8 mouse cellular contexts compared by ENCODE assay signal in the genomic region with DNA sequence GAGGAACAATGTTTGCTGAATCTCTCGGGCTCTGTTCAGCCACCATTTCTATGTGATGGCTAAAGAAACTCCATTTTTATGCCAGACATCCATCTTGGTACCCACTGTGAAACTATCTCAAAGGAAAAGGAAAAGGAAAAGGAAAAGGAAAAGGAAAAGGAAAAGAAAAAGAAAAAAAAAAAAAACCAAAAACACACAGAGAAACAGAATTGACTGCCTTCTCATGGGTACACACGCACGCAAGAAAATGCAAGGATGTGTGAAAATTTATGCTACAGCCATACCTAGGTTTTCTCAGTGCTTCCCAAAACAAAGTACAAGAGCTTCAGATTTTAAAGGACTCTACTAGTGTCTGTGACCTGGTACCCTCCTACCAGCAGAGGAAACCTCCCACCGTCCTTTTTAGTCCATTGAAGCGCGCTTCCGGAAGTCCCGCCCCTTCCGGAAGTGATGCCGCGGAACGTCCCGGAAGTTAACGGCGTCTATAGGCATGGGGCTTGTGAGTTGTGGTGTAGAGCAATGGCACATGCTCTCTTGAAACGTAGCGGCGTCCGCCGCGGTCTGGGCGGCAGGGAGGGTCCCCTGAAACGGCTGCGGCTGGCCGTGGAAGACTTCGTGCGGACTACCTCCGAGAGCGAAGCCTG. TPM values are rescaled to one million over a fixed set of nuclear protein-coding genes. Genes with fewer than 3 reads are reported as not detected.
DNase-seq lines count a peak whose midpoint lies in the region; ATAC-seq and TF ChIP-seq lines count a peak whose summit lies in the region.

A gene (plus strand): TSS at position 437 of the 644 bp plus-strand sequence.

- DNase-seq in MN1 (ENCODE audit: low spot score) = peak; percentile 90
- DNase-seq in cerebellum, adult 9-10 months = peak; percentile 89
- peak; percentile 93 for DNase-seq in hindbrain, embryonic 10.5 days (ENCODE audit: low spot score)
- peak; percentile 91 for DNase-seq in layer of hippocampus, adult 9-11 months
- DNase-seq in lung, postnatal 0 days (ENCODE audit: low spot score) = peak; percentile 95
- peak; percentile 83 for DNase-seq in ovary, postnatal 14 days (ENCODE audit: low spot score)
- peak; percentile 92 for DNase-seq in thymus, postnatal 14 days

- WGBS in hindbrain, embryonic 10.5 days = 4% methylated on average over 29 of the region's 29 CpGs
- WGBS in lung, postnatal 0 days = 5% methylated on average over 29 of the region's 29 CpGs

- peak; percentile 41; the same call in 1 of the 2 replicates for TF ChIP-seq EP300 in lung, postnatal 0 days (IDR thresholded peaks at IDR 0.05)

- peaks cover 19% of the 10 kb centered on the region for H3K4me1 ChIP-seq in hindbrain, embryonic 10.5 days (replicated peaks)
- peaks cover 13% of the 10 kb centered on the region for H3K4me1 ChIP-seq in lung, postnatal 0 days (ENCODE audit: insufficient read depth, low read depth, low read length)

- H3K27ac ChIP-seq in hindbrain, embryonic 10.5 days = peak within 1 kb of the TSS; percentile 82
- peak within 1 kb of the TSS; percentile 89 for H3K27ac ChIP-seq in lung, postnatal 0 days (ENCODE audit: low read length)

- peak; percentile 12; the same call in 1 of the 2 replicates for TF ChIP-seq CTCF in lung, postnatal 0 days (IDR thresholded peaks at IDR 0.05)

- peaks cover 34% of the 10 kb centered on the region for H3K36me3 ChIP-seq in hindbrain, embryonic 10.5 days
- peaks cover 7% of the 10 kb centered on the region for H3K36me3 ChIP-seq in lung, postnatal 0 days (ENCODE audit: insufficient read depth, low read length)

- H3K4me2 ChIP-seq in lung, postnatal 0 days (replicated peaks; ENCODE audit: low read depth, low read length) = peak within 1 kb of the TSS; percentile 87

- no peaks in the 10 kb centered on the region for H3K9me3 ChIP-seq in hindbrain, embryonic 10.5 days
- H3K9me3 ChIP-seq in lung, postnatal 0 days (ENCODE audit: low read length) = no peaks in the 10 kb centered on the region

- peak; percentile 100 for ATAC-seq in frontal cortex, adult (ENCODE audit: low TSS enrichment)
- ATAC-seq in lung, postnatal 0 days = peak; percentile 97

- H3K27me3 ChIP-seq in hindbrain, embryonic 10.5 days (ENCODE audit: insufficient read depth, poor library complexity, severe bottlenecking) = peaks cover 8% of the 10 kb centered on the region; the same call in 1 of the 2 replicates
- H3K27me3 ChIP-seq in lung, postnatal 0 days (replicated peaks; ENCODE audit: insufficient read depth, low read length) = no peaks in the 10 kb centered on the region

- H3K9ac ChIP-seq in lung, postnatal 0 days (replicated peaks; ENCODE audit: low read depth) = peak within 1 kb of the TSS; percentile 74

- peak within 1 kb of the TSS; percentile 81 for H3K4me3 ChIP-seq in hindbrain, embryonic 10.5 days
- peak within 1 kb of the TSS; percentile 85 for H3K4me3 ChIP-seq in lung, postnatal 0 days (ENCODE audit: low read depth, low read length)

RNA-seq across cellular contexts. Expression of the gene that starts here (rescaled TPM):
- polyA plus RNA-seq in hindbrain, embryonic 10.5 days (2016; fragmentation: Nextera tagmentation; extraction: Ambion mirVana) = 22.4 and 32.8 TPM in 2 replicates
- polyA plus RNA-seq in lung, postnatal 0 days (2015; fragmentation: Nextera tagmentation; extraction: Ambion mirVana) = 16.3 and 17.6 TPM in 2 replicates

Comparison
In these comparisons a context has a peak if more than half of its experiments do, and no peak if none do; other contexts are left out.
1. Peak in every context shown above with its lines: DNase-seq, ATAC-seq, H3K4me3 ChIP-seq and H3K27ac ChIP-seq.